Mouse (Mus musculus) hindbrain, embryonic 12.5 days (tissue): ENCODE results near the gene Hist1h3g. TPM values are rescaled to one million over a fixed set of nuclear protein-coding genes. Genes with fewer than 3 reads are reported as not detected.
"Not testable (repeated sequence)": the region's sequence is repeated elsewhere in the genome, so short reads cannot be mapped to it uniquely, and the experiment has no call there.

Experiments used
- ATAC-seq: fragments of 200-750 bp; cut with Nextera tagmentation; 2 replicates; pipeline ENCODE4 v1.8.0; 2017; ENCODE audit warnings: moderate TSS enrichment; ENCODE audit not compliant: low FRiP score
- H3K27ac ChIP-seq: fragments of 300-500 bp; sonication (generic); 2 replicates; pipeline ENCODE4 v1.5.1; 2016; ENCODE audit warnings: mild to moderate bottlenecking
- H3K27me3 ChIP-seq: fragments of 300-500 bp; sonication (generic); 2 replicates; pipeline ENCODE4 v1.6.1; 2016; ENCODE audit warnings: mild to moderate bottlenecking
- H3K36me3 ChIP-seq: fragments of 300-500 bp; sonication (generic); 2 replicates; pipeline ENCODE4 v1.6.1; 2016; ENCODE audit warnings: mild to moderate bottlenecking
- H3K4me1 ChIP-seq: fragments of 300-500 bp; sonication (generic); 2 replicates; pipeline ENCODE4 v1.6.1; 2016
- H3K4me2 ChIP-seq: fragments of 300-500 bp; sonication (generic); replicated peaks from 2 replicates; pipeline ENCODE4 v1.6.1; 2016; ENCODE audit warnings: mild to moderate bottlenecking
- H3K4me3 ChIP-seq: fragments of 300-500 bp; sonication (generic); 2 replicates; pipeline ENCODE4 v1.5.1; 2016; ENCODE audit warnings: mild to moderate bottlenecking
- H3K9ac ChIP-seq: fragments of 300-500 bp; sonication (generic); 2 replicates; pipeline ENCODE4 v1.6.1; 2016; ENCODE audit warnings: mild to moderate bottlenecking, moderate library complexity
- H3K9me3 ChIP-seq: fragments of 300-500 bp; sonication (generic); replicated peaks from 2 replicates; pipeline ENCODE4 v1.6.1; 2016; ENCODE audit warnings: mild to moderate bottlenecking
- WGBS: fragments of 180-500 bp; shearing (Covaris S2); methylation state at CpG from one replicate; pipeline ENCODE4 v1.1.7; 2016; 5-methylcytosine and 5-hydroxymethylcytosine counted together
- polyA plus RNA-seq: library from polyadenylated mRNA; unstranded; fragments of >200 nt; fragmentation: Nextera tagmentation; extraction: Ambion mirVana; gene quantifications from 2 replicates; pipeline ENCODE4 v1.2.1, GENCODE M21; 2016

The Hist1h3g gene
- polyA plus RNA-seq, 1 experiment from 2014 or later = 4.4 TPM

DNA sequence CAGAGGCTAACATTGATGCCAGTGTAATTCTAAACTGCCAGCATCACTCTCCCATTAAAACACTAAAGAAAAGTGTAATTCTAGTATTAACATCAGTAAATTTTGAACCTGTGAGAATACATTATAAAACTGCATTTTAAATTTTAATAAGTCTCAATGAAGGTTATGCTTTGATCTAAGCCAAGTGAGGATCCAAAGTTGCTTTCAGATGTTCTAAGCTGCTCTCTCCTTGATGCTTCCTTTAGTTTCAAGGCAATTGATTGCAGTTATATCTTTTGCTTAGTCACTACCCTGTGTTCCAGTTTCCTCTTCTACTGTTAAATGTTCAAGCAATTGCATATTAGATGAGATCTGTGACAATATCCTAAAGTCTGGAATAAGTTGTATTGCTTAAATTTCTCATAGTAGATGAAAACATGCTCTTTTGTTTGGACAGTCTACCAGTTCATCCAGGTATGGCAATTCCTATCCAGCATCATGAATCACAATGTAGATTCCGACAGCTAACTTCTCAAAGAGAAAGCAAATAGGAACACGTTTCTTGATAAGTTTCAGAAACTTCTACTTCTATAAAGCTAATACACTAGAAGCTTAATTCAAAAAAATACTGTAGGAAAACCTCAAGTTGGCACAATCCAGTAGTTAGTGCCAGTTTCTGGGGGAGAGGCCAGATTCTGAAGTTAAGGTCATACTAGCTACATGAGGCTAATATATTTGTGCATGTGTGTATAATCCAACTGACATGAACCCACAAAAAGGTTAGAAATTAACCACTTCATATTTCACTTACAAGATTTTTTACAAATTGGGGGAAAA, 37.2 kb downstream of the Hist1h3g start:
- no peak for ATAC-seq
- H3K4me1 ChIP-seq = peaks cover 34% of the 10 kb centered on the region
- H3K36me3 ChIP-seq = no peaks in the 10 kb centered on the region
- H3K9ac ChIP-seq = peak overlapping the region; percentile 71
- H3K27ac ChIP-seq = peak overlapping the region; percentile 96
- 44% methylated on average over 2 of the region's 2 CpGs for WGBS
- H3K4me2 ChIP-seq = peak overlapping the region; percentile 81
- peak overlapping the region; percentile 45 for H3K4me3 ChIP-seq
- H3K27me3 ChIP-seq = no peaks in the 10 kb centered on the region
- H3K9me3 ChIP-seq = no peaks in the 10 kb centered on the region

DNA sequence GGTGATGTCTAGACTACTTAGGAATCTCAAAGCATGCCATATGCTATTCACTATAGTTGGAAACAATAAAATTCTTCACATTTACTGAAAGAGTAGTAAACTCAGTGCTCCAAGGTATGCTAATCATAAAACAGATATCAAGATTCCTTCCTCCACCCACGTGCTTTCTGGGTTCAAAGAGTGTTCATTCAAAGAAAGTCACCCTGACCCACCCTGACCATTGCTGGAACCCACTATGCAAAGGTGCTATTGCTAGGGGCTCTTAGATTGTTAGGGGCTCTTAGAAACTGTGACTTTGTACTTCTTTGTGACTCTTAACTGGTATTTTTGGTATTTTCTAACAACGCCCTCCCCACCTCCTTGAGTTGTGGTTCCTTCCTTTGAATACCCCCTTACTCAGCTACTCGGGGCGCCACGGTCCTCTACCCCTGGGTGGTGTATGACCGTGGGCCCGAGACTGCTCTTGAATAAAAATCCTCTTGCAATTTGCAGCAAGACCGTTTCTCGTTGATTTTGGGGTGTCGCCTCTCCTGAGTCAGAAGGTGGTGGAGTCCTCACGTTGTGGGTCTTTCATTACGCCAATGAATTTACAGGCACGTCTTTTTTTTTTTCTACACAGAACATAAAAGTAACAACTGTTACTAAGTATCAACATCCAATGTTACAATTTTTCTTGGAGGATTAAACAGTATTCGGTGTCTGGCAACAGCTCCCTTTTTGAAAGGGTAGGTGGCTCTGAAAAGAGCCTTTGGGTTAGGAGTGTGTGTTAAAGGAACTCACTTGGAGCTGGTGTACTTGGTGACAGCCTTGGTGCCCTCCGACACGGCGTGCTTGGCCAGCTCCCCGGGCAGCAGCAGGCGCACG, 38.0 kb downstream of the Hist1h3g start:
- not testable (repeated sequence) for H3K9me3 ChIP-seq, H3K36me3 ChIP-seq, H3K27me3 ChIP-seq, ATAC-seq
- peak overlapping the region; percentile 45 for H3K4me3 ChIP-seq
- H3K4me2 ChIP-seq = peak overlapping the region; percentile 81
- 10% methylated on average over 20 of the region's 20 CpGs for WGBS
- H3K9ac ChIP-seq = peak overlapping the region; percentile 51
- H3K4me1 ChIP-seq = peaks cover 34% of the 10 kb centered on the region
- H3K27ac ChIP-seq = peak overlapping the region; percentile 84

DNA sequence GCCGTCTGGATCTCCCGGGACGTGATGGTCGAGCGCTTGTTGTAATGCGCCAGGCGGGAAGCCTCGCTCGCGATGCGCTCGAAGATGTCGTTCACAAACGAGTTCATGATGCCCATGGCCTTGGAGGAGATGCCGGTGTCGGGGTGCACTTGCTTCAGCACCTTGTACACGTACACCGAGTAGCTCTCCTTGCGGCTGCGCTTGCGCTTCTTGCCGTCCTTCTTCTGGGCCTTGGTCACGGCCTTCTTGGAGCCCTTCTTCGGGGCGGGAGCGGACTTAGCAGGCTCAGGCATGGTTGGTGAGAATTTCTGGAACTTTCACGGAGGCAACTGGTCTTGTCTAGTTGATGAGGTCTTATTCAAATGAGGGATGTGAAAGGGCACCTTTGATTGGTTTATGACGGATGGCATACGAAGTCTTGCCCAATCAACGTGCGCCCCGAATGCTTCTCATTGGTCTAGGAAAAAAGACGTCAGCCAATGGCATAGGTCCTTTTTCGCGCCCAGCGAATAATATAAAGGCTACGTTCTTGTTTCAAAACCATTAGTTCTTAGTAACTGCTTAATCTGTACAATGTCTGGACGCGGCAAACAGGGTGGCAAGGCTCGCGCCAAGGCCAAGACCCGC, 38.8 kb downstream of the Hist1h3g start, which contains the start of the genes Hist1h2bf and Hist1h2ad:
Hist1h2bf (minus strand) TSS at position 299 of the 627 bp plus-strand sequence.
Hist1h2ad (plus strand) TSS at position 484 of the 627 bp plus-strand sequence.
- H3K27me3 ChIP-seq, H3K9me3 ChIP-seq, H3K36me3 ChIP-seq: not testable (repeated sequence)
- peaks cover 34% of the 10 kb centered on the region for H3K4me1 ChIP-seq
- WGBS = 1% methylated on average over 34 of the region's 42 CpGs
- H3K9ac ChIP-seq = peak within 1 kb of the TSS; percentile 51
- ATAC-seq = peak; percentile 93
- peak within 1 kb of the TSS; percentile 81 for H3K4me2 ChIP-seq
- H3K27ac ChIP-seq = peak within 1 kb of the TSS; percentile 87
- H3K4me3 ChIP-seq = peak within 1 kb of the TSS; percentile 45

- H3K4me2 ChIP-seq = peak overlapping the region; percentile 81
- H3K4me3 ChIP-seq = peak overlapping the region; percentile 25
- H3K36me3 ChIP-seq, H3K9ac ChIP-seq, H3K27me3 ChIP-seq, H3K9me3 ChIP-seq: not testable (repeated sequence)
- peaks cover 34% of the 10 kb centered on the region for H3K4me1 ChIP-seq
- WGBS = 0% methylated on average over 12 of the region's 39 CpGs
- peak overlapping the region; percentile 87 for H3K27ac ChIP-seq
- peak; percentile 8 for ATAC-seq
These were observed 39.4 kb downstream of the Hist1h3g start for GRCm38 (mm10) chr13:23574546-23575170.

DNA sequence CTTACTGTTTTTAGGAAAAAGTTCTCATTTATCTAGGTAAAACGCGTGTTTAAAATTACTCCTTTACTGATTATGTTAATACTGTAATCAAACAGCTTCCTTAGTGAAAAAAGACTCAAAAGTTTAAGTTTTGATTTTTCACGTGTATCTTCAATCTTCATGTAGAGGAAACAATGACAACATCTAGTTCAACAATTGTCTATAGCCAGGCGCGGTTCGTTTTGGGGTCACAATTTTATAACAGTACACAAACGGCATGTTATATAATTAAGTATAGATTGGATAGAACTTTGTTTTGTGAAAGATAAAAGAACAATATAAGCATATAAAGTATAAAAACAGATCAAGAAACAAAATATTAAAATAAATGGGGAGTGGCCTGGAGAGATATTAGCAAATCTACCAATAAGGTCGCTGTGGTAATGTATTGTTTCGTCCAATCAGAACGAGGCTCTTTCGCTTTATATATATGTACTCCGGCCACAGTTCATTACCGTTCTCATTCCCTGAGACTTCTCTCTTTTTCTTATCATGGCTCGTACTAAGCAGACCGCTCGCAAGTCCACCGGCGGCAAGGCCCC, 40.1 kb downstream of the Hist1h3g start, which contains the start of gene Hist1h3d:
Hist1h3d (plus strand) TSS at position 493 of the 581 bp plus-strand sequence.
- peak within 1 kb of the TSS; percentile 87 for H3K27ac ChIP-seq
- H3K4me3 ChIP-seq = peak within 1 kb of the TSS; percentile 44
- ATAC-seq = peak; percentile 60
- WGBS = under 1% methylated on average over 18 of the region's 18 CpGs
- peaks cover 29% of the 10 kb centered on the region for H3K4me1 ChIP-seq
- no peaks in the 10 kb centered on the region for H3K27me3 ChIP-seq
- H3K9me3 ChIP-seq = no peaks in the 10 kb centered on the region
- peak within 1 kb of the TSS; percentile 73 for H3K4me2 ChIP-seq
- peak within 1 kb of the TSS; percentile 63 for H3K9ac ChIP-seq
- H3K36me3 ChIP-seq = no peaks in the 10 kb centered on the region

GRCm38 (mm10) chr13:23575864-23576313, 40.7 kb downstream of the Hist1h3g start:
- H3K27ac ChIP-seq = peak overlapping the region; percentile 83
- 2% methylated on average over 11 of the region's 40 CpGs for WGBS

DNA sequence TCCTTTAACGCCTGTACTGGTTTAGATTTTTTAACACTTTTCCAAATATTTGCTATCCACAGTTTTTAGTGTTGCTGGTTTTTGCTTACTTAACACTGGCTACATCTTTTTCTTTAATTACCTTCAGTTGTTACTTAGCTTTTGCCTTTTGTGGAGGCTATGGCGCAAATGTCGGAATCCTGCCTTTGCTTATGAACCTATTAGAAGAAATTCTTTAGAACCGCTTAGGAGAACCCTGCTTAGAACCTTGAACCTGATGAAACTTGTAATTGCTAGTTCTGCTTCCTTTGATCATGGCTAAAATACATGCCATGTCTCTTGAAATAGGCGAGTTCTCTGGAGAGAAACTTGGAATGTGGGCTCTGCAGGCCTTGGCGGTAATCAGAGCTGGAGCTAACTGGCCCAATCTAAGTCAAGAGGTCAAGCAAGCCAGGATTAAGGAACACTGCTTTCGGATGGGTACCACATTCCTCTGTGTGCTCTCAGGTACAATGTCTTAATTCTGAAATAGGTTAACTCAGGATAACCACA, 41.2 kb downstream of the Hist1h3g start:
- ATAC-seq = no peak
- Histone ChIP-seq H3K36me3 (no peaks in the 10 kb centered on the region), H3K27ac (peak overlapping the region; percentile 83), H3K4me2 (peak overlapping the region; percentile 73), H3K9me3 (no peaks in the 10 kb centered on the region), H3K27me3 (no peaks in the 10 kb centered on the region), H3K9ac (peak overlapping the region; percentile 63), H3K4me1 (peaks cover 29% of the 10 kb centered on the region), H3K4me3 (peak overlapping the region; percentile 44)
- WGBS = 4% methylated on average over 7 of the region's 7 CpGs

More at GRCm38 (mm10) chr13:23575864-23576313, 40.7 kb downstream of the Hist1h3g start:
- H3K36me3 ChIP-seq, H3K9me3 ChIP-seq, ATAC-seq, H3K27me3 ChIP-seq: not testable (repeated sequence)
- Histone ChIP-seq H3K4me3 (peak overlapping the region; percentile 44), H3K4me1 (peaks cover 29% of the 10 kb centered on the region), H3K9ac (peak overlapping the region; percentile 63), H3K4me2 (peak overlapping the region; percentile 73)

DNA sequence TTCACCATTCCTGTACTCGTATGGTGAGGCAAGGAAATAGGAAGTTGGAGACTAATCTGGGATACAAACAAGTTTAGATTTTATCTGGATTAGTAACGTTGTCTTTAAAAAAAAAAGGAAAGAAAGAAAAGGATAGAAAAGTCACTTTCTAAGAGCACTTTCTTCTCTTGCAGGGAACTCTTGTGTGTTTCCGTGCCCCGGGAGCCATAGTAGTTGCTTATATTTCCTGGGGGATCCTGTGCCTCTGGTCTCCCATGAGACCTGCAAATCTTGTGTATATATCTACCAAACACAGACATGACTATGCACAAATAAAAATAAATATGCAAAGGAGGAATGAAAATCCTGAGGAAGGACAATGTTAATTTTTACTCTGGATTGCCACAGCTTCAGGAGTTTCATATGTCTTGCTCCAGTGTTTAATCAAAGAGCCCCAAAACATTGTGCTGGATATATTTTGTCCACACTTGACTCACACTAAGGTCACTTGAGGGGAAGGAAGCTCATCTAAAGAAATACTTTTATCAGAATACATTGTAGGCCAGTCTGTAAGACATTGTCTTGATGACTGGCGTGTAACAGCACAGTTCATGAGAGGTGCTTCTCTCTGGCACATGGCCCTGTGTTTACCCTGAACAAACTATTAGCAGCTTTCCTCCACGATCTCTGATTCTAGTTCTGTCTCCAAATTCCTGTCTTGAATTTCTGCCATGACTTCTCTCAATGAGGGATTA, 41.9 kb downstream of the Hist1h3g start:
- H3K27ac ChIP-seq = peak overlapping the region; percentile 83
- H3K9me3 ChIP-seq = no peaks in the 10 kb centered on the region
- H3K4me2 ChIP-seq = peak overlapping the region; percentile 73
- no peaks in the 10 kb centered on the region for H3K27me3 ChIP-seq
- H3K36me3 ChIP-seq = no peaks in the 10 kb centered on the region
- H3K4me1 ChIP-seq = peaks cover 32% of the 10 kb centered on the region
- no peak for ATAC-seq
- 51% methylated on average over 6 of the region's 6 CpGs for WGBS
- peak overlapping the region; percentile 44; the same call in 1 of the 2 replicates for H3K4me3 ChIP-seq
- H3K9ac ChIP-seq = peak overlapping the region; percentile 63

DNA sequence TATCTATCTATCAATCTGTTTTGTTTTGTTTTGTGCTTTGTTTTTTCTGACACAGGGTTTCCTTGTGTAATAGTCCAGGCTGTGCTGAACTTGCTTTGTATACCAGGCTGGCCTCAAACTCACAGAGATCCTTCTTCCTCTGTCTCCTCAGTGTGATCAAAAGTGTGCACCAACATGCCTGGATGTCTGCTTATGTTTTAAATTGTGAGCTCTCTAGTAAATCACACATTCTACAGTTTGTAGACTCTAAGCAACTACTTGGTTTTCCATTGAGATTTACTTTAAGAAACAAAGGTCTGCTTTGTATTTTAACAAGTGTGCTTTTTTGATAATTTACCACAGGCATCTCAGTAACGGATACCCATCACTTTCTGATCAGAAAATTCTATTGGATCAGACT, 42.6 kb downstream of the Hist1h3g start:
- Histone ChIP-seq H3K9ac (no peak overlapping the region), H3K27ac (no peak overlapping the region), H3K36me3 (no peaks in the 10 kb centered on the region), H3K4me2 (no peak overlapping the region), H3K4me1 (peaks cover 31% of the 10 kb centered on the region), H3K4me3 (no peak overlapping the region), H3K27me3 (no peaks in the 10 kb centered on the region), H3K9me3 (no peaks in the 10 kb centered on the region)
- 93% methylated on average over 1 of the region's 1 CpGs for WGBS
- ATAC-seq = no peak

- Histone ChIP-seq H3K9ac (peak within 1 kb of the TSS; percentile 68), H3K27me3 (no peaks in the 10 kb centered on the region), H3K27ac (peak within 1 kb of the TSS; percentile 84), H3K4me2 (peak within 1 kb of the TSS; percentile 87), H3K9me3 (no peaks in the 10 kb centered on the region), H3K36me3 (no peaks in the 10 kb centered on the region), H3K4me1 (peaks cover 30% of the 10 kb centered on the region), H3K4me3 (peak within 1 kb of the TSS; percentile 51)
- peak; percentile 88 for ATAC-seq
- under 1% methylated on average over 43 of the region's 43 CpGs for WGBS
These were observed 46.4 kb downstream of the Hist1h3g start, which contains the start of gene Hist1h4d for GRCm38 (mm10) chr13:23581408-23582218. Hist1h4d (plus strand) TSS chr13:23581598.
